Mouse (Mus musculus) limb, embryonic 10.5 days (tissue): ENCODE measurements around the gene Thap7. TPM values are rescaled to one million over a fixed set of nuclear protein-coding genes. Genes with fewer than 3 reads are reported as not detected.
"Not testable (repeated sequence)": the region's sequence is repeated elsewhere in the genome, so short reads cannot be mapped to it uniquely, and the experiment has no call there.

Experiments
- DNase-seq: peaks from one replicate; pipeline ENCODE4 v3.0.0-alpha.2; 2017; ENCODE audit warnings: low spot score
- H3K27ac ChIP-seq: fragments of 300-500 bp; sonication (generic); 2 replicates; pipeline ENCODE4 v1.5.1; 2016; ENCODE audit warnings: mild to moderate bottlenecking
- H3K27me3 ChIP-seq: fragments of 300-500 bp; sonication (generic); 2 replicates; pipeline ENCODE4 v1.6.1; 2016; ENCODE audit warnings: low read depth, mild to moderate bottlenecking; ENCODE audit not compliant: poor library complexity, severe bottlenecking
- H3K36me3 ChIP-seq: fragments of 300-500 bp; sonication (generic); 2 replicates; pipeline ENCODE4 v1.6.1; 2016; ENCODE audit warnings: mild to moderate bottlenecking, moderate library complexity
- H3K4me1 ChIP-seq: fragments of 300-500 bp; sonication (generic); 2 replicates; pipeline ENCODE4 v1.6.1; 2016
- H3K4me3 ChIP-seq: fragments of 300-500 bp; sonication (generic); 2 replicates; pipeline ENCODE4 v1.5.1; 2016; ENCODE audit warnings: mild to moderate bottlenecking, moderate library complexity
- H3K9me3 ChIP-seq: fragments of 300-500 bp; sonication (generic); replicated peaks from 2 replicates; pipeline ENCODE4 v1.6.1; 2016; ENCODE audit warnings: mild to moderate bottlenecking
- WGBS: fragments of 180-500 bp; shearing (Covaris S2); methylation state at CpG from one replicate; pipeline ENCODE4 v1.1.7; 2016; 5-methylcytosine and 5-hydroxymethylcytosine counted together
- polyA plus RNA-seq: library from polyadenylated mRNA; unstranded; fragments of >200 nt; fragmentation: Nextera tagmentation; extraction: Ambion mirVana; gene quantifications from 2 replicates; pipeline ENCODE4 v1.2.1, GENCODE M21; 2016

The Thap7 gene
- polyA plus RNA-seq, 1 experiment from 2014 or later, result 58.9 TPM

DNA sequence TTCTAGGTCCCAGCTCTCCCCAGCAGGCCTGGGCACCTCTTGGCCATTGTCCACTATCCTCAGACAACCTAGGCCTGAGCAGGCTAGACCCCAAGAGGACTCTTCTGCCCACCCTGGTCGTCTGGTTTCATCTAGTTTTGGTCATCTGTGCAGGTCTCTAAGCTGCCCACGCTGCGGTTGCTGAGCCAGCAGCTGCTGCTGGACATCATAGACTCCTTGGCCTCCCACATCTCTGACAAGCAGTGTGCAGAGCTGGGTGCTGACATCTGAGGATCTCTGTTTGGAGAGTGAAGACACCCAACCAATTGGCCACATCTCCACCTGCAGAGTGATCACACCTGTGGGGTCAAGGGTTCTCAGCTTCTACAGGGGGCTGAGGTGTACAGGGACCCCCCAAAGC lies 5.4 kb downstream of the Thap7 start:
- H3K9me3 ChIP-seq, result no peaks in the 10 kb centered on the region
- H3K27me3 ChIP-seq, result no peaks in the 10 kb centered on the region
- peaks cover 87% of the 10 kb centered on the region for H3K36me3 ChIP-seq
- H3K4me3 ChIP-seq, result no peak overlapping the region
- 86% methylated on average over 3 of the region's 3 CpGs for WGBS
- peaks cover 11% of the 10 kb centered on the region for H3K4me1 ChIP-seq
- no peak for DNase-seq
- H3K27ac ChIP-seq, result no peak overlapping the region

DNA sequence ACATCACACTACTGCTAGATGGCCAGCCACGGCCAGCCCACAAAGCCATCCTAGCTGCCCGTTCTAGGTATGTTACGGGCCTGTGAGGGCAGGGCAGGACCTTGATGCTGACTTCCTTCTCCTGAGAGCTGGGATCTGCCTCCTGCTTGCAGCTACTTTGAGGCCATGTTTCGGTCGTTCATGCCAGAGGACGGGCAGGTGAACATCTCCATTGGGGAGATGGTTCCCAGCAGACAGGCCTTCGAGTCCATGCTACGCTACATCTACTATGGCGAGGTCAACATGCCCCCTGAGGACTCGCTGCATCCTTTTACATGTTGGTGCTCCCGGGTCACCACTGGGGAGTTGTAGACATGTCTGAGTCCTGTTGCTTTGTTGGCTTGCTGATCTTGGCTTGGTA lies 6.8 kb downstream of the Thap7 start:
- Histone ChIP-seq H3K4me3 (no peak overlapping the region), H3K27me3 (no peaks in the 10 kb centered on the region), H3K36me3 (peaks cover 98% of the 10 kb centered on the region), H3K9me3 (no peaks in the 10 kb centered on the region), H3K4me1 (no peaks in the 10 kb centered on the region; the same call in 1 of the 2 replicates), H3K27ac (no peak overlapping the region)
- DNase-seq, result no peak
- 96% methylated on average over 11 of the region's 11 CpGs for WGBS

DNA sequence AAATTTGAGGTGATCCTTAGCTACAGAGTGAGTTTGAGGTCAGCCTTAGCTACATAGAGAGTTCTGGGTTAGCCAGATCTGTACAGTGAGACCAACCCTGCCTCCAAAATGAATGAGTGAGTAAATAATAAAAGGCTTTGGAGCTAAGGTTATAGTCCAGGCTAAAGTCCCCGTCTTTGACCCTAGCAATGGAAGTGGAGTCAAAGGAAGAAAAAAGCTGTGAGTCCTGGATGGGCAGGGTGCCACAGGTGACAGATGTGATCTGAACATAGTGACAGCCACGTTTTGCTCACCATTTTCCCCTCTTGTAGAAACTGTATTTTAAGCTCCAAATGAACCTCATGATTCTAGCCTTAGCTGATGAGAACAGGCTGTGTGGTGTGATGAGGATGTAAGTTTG lies 12.0 kb downstream of the Thap7 start:
- no peaks in the 10 kb centered on the region for H3K9me3 ChIP-seq
- H3K27ac ChIP-seq, result no peak overlapping the region
- H3K27me3 ChIP-seq, result no peaks in the 10 kb centered on the region
- H3K36me3 ChIP-seq, result peaks cover 98% of the 10 kb centered on the region
- DNase-seq, result no peak
- WGBS, result 83% methylated on average over 2 of the region's 2 CpGs
- H3K4me1 ChIP-seq, result no peaks in the 10 kb centered on the region
- H3K4me3 ChIP-seq, result no peak overlapping the region

DNA sequence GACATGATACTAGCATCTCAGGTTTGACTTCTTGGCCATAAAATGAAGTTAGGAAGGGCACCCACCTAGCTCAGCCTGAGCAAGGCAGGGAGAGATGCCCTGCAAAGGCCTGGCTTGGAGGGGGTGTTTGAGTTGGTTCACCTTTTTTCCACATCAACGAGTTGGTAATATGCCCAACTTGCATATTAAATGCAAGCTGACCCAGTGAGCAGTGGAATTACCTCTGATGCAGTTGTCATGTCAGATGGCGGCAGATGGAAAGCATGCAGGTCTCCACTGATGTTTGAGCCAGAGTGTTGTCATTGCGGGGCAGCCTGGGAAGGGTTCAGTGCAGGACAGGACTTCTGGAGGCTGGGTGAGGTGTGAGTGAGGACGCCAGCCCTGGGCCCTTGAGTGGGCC lies 19.5 kb downstream of the Thap7 start:
- H3K36me3 ChIP-seq, result peaks cover 55% of the 10 kb centered on the region

DNA sequence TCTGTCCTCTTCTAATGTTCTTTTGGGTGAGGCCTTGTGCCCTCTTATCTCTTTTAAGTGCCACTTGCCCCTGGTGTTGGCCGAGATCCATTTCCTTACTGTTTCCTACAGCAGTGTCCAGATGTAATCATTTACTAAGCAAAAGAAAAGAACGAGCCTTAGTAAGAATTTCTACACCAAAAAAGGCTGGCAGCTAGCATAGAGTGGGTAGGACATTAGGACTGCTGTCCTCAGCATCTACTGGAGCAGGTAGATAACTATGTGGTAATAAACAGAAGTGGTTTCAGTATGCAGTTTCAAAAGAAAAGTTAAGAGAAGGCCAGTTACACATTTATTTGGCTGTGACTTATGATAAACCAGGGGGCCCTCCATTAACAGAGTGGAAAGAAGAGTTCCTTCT lies 20.2 kb downstream of the Thap7 start:
- Histone ChIP-seq H3K27ac (no peak overlapping the region), H3K4me1 (peaks cover 12% of the 10 kb centered on the region), H3K4me3 (no peak overlapping the region), H3K27me3 (no peaks in the 10 kb centered on the region), H3K36me3 (peaks cover 47% of the 10 kb centered on the region), H3K9me3 (no peaks in the 10 kb centered on the region)
- WGBS, result 90% methylated on average over 2 of the region's 2 CpGs
- no peak for DNase-seq

More for the DNA sequence above, 19.5 kb downstream of the Thap7 start:
- Histone ChIP-seq H3K9me3 (no peaks in the 10 kb centered on the region), H3K27ac (no peak overlapping the region), H3K27me3 (no peaks in the 10 kb centered on the region), H3K4me3 (no peak overlapping the region), H3K4me1 (peaks cover 12% of the 10 kb centered on the region)
- no peak for DNase-seq
- WGBS, result 87% methylated on average over 4 of the region's 4 CpGs

DNA sequence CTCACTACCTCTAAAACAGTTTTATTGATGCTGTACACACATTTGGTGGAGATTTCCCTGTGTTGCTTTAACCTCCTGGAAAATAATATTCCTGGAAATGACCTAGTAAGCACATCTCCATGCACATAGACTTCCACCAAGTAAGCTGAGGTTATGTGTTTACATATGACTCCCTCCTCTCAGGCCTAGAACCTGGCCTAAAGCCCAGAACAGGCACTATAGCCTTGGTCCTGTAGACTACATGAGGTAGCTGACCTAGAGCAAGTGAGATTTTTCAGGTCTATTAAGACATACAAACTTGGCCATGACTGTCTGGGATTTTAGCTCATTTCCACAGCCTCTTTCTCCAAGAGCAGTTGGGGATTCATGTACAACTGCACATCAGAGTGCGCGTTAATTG lies 20.8 kb downstream of the Thap7 start:
- Histone ChIP-seq H3K9me3 (no peaks in the 10 kb centered on the region), H3K36me3 (peaks cover 42% of the 10 kb centered on the region), H3K27ac (no peak overlapping the region), H3K4me1 (peaks cover 12% of the 10 kb centered on the region), H3K27me3 (no peaks in the 10 kb centered on the region), H3K4me3 (no peak overlapping the region)
- DNase-seq, result no peak
- 98% methylated on average over 2 of the region's 2 CpGs for WGBS

DNA sequence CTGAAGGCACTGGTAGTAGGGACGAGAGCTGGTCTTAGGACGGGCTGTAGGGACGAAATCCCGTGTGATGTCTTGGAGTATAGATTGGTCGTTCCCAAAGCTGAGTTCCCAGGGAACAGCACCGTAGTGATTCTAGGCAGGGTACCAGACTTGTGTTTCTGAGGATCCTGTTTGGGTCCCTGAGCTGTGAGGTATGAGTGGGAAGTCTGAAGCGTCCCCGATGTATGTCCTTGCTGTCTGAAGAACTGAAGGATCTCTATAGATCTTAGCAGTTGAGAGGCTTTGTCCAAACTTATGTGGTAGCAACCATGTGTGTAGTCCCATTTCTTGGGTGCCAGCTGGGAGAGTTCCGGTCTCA lies 21.7 kb downstream of the Thap7 start:
- DNase-seq, result no peak
- WGBS, result 14% methylated on average over 9 of the region's 9 CpGs
- peak overlapping the region; percentile 67 for H3K4me3 ChIP-seq
- peaks cover 12% of the 10 kb centered on the region for H3K4me1 ChIP-seq
- H3K27me3 ChIP-seq, result no peaks in the 10 kb centered on the region
- peak overlapping the region; percentile 92 for H3K27ac ChIP-seq
- peaks cover 33% of the 10 kb centered on the region for H3K36me3 ChIP-seq
- H3K9me3 ChIP-seq, result no peaks in the 10 kb centered on the region

DNA sequence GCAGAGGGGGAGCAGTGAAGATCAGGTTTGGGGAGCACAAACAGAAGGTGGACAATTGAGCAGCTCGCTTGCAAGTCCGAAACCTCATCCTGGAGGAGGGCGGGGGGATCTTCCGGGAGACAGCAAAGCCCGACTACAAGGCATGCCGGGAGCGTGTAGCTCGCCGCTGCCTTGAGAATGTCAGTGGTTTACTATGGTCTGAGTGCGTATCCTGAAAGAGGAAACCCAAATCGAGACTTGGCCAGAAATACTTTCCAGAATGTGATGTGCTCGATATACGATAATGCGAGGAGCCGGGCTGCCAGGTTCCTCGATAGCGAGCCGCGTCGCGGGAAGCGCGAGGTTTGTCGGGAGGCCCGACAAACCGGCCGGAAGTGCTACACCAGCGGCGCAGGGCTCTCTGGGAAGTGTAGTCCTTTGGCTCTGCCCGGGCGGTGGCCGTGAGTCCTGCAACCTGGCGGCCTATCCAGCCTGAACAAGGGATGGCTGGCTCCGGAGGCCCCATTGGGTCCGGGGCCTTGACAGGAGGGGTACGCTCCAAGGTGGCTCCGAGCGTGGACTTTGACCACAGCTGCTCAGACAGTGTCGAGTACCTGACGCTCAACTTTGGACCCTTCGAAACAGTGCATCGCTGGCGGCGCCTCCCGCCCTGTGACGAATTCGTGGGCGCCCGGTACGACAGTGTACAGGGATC lies 22.2 kb downstream of the Thap7 start, which contains the start of gene Lztr1:
Lztr1 (plus strand) TSS at position 143 of the 694 bp plus-strand sequence.
- Histone ChIP-seq H3K27ac (peak within 1 kb of the TSS; percentile 92), H3K4me3 (peak within 1 kb of the TSS; percentile 67), H3K27me3 (no peaks in the 10 kb centered on the region), H3K36me3 (peaks cover 27% of the 10 kb centered on the region), H3K9me3 (no peaks in the 10 kb centered on the region), H3K4me1 (peaks cover 12% of the 10 kb centered on the region)
- WGBS, result under 1% methylated on average over 50 of the region's 50 CpGs
- DNase-seq, result peak; percentile 94

DNA sequence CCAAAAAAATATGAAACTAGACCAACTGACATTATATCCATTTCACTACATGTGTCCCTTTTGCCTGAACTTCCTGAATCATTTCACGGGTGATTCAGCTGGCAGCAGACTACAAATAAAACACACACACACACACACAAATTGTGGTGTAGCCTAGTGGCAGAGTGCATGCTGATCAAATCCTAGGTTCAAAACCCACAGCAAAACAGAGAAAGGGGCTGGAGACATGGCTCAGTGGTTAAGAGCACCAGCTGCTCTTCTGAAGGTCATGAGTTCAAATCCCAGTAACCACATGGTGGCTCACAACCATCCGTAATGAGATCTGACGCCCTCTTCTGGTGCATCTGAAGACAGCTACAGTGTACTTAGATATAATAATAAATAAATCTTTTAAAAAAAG lies 22.9 kb downstream of the Thap7 start:
- 34% methylated on average over 3 of the region's 3 CpGs for WGBS
- not testable (repeated sequence) for H3K27me3 ChIP-seq, DNase-seq, H3K9me3 ChIP-seq
- Histone ChIP-seq H3K4me1 (peaks cover 12% of the 10 kb centered on the region), H3K27ac (peak overlapping the region; percentile 92), H3K36me3 (peaks cover 21% of the 10 kb centered on the region), H3K4me3 (peak overlapping the region; percentile 67)

DNA sequence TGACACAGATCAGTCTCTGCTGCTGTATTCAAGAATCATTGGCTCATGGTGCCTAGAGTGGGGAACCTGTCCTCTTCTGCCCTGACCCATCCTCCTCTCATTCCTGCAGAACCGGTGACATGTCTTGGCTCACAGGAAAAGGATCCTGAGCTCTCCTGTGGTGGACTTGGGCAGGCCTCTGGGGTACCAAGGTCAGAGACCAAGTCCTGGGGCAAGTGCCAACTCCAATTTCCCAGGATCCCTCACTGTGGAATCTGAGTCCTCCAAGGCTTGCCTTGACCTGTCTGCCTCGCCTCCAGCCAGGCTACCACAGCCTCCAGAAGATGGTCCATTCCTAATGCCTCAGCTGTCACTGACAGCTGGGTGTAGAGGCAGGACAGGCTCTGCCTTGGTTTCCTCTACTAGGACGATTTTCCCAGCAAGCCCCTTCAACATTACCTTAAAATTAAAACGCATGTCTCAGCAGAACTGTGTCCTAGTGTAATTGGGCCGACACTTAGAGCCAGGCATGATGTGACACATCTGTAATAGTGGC lies 23.9 kb downstream of the Thap7 start:
- Histone ChIP-seq H3K27ac (no peak overlapping the region), H3K27me3 (no peaks in the 10 kb centered on the region), H3K4me3 (no peak overlapping the region), H3K36me3 (peaks cover 11% of the 10 kb centered on the region), H3K9me3 (no peaks in the 10 kb centered on the region), H3K4me1 (peaks cover 12% of the 10 kb centered on the region)
- no peak for DNase-seq
- 89% methylated on average over 5 of the region's 5 CpGs for WGBS

DNA sequence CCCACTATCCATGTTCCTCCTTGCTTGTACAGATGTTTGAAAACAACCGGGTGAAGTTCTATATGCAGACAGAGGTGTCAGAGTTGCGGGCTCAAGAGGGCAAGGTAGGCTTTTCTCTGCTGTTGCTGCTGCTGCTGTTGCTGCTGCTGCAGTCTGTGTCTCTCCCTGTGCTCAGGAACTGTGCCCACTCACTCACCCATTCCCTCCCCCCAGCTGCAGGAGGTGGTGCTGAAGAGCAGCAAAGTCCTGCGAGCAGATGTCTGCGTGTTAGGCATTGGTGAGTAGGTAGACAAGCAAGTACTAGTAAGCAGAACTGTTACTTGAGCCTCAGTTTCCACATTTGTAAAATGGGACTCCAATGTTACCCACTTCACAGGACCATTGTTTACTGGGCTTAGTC lies 28.3 kb downstream of the Thap7 start:
- peaks cover 9% of the 10 kb centered on the region for H3K4me1 ChIP-seq
- no peaks in the 10 kb centered on the region for H3K27me3 ChIP-seq
- WGBS, result 75% methylated on average over 4 of the region's 4 CpGs
- H3K4me3 ChIP-seq, result no peak overlapping the region
- H3K9me3 ChIP-seq, result no peaks in the 10 kb centered on the region
- no peaks in the 10 kb centered on the region for H3K36me3 ChIP-seq
- no peak overlapping the region for H3K27ac ChIP-seq
- no peak for DNase-seq

DNA sequence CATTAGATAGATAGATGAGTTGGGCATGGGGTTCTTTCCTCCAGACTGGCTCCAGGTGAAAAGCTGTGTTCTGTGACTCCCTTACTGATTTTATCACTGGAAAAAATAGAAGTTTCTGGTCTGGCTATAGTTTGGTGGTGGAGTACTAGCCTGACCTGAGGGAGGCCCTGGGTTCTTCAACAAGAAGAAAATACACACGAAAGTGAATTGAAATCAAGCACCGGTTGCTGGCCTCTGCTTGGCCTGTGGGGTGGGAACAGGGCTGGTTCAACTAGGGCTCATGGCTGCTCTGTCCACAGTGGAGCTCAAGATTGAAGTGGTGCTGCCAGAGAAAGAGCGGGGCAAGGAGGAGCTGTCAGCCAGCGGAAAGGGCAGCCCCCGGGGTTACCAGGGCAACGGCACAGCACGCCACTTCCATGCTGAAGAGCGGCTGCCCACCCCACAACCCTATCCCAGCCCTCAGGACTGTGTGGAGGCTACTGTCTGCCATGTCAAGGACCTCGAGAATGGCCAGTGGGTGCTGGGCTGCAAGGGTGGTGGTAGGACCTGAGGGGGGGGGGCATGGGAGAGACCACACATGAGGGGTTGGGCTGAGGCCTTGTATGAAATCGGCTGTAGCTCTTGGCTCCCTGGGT lies 31.6 kb downstream of the Thap7 start:
- 0 out of 2 replicates have a peak overlapping the region, but pooled peaks have one; percentile 4 for H3K4me3 ChIP-seq
- peak; percentile 58 for DNase-seq

More for the DNA sequence above, 31.6 kb downstream of the Thap7 start:
- H3K36me3 ChIP-seq, result no peaks in the 10 kb centered on the region
- peaks cover 12% of the 10 kb centered on the region for H3K4me1 ChIP-seq
- H3K27ac ChIP-seq, result peak overlapping the region; percentile 17; the same call in 1 of the 2 replicates
- 36% methylated on average over 10 of the region's 10 CpGs for WGBS
- H3K9me3 ChIP-seq, result no peaks in the 10 kb centered on the region
- H3K27me3 ChIP-seq, result no peaks in the 10 kb centered on the region
